Mouse (Mus musculus): ENCODE measurements around the gene Slc22a14.

GRCm38 (mm10) chr9:119271496-119271895 is 93.9 kb downstream of the Slc22a14 start:
- TF ChIP-seq CTCF (IDR thresholded peaks at IDR 0.05; ENCODE audit: extremely low read depth, insufficient read depth, low read length), result no peak
- no peak for TF ChIP-seq POLR2A (IDR thresholded peaks at IDR 0.05; ENCODE audit: extremely low read depth, insufficient read depth, low read length)
